Mouse (Mus musculus): Measurements from ENCODE around the gene Vps4b.

The Vps4b gene

DNA sequence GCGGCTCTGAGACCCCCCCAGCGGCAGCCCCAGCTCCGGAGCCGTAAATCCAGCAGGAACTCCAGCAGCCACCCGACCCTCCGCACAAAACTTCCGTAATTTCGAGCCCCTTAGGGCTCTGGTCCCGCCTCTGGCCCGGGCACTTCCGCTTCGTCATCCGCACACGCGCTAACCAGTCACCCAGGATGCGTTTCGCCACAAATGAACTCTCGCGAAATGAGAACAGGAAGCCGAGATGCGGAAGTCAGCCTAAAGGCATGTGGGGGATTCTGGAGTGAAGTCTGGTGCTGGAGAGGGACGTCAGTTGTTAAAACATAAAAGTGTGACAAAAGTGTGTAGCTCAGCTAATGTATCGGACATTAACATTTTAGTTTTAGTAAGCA is at the start of gene Vps4b:
Gene Vps4b, minus strand, starts transcription at position 187 of the 383 bp plus-strand sequence.
- in situ Hi-C loops (cut with MseI, MboI), result no loop called here

DNA sequence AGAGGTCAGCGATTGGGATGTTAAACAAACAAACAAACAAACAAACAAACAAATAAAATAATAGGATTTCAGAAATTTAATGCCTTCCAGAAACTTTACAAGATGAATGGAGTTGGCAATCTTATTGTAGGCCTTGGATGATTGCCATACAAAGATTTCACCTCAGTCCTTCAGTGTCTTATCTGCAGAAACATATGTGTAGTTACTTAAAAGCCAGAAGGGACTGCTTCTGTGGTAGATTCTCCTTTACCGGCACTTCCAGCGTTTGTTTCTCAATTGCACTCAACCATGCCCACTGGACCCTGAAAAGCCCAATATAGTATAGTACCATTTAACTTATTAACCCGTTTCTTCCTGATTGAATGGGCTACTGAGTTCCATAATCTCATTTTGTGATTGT is 32.3 kb upstream of the Vps4b start:
- in situ Hi-C loops (cut with MseI, MboI), result no loop called here

DNA sequence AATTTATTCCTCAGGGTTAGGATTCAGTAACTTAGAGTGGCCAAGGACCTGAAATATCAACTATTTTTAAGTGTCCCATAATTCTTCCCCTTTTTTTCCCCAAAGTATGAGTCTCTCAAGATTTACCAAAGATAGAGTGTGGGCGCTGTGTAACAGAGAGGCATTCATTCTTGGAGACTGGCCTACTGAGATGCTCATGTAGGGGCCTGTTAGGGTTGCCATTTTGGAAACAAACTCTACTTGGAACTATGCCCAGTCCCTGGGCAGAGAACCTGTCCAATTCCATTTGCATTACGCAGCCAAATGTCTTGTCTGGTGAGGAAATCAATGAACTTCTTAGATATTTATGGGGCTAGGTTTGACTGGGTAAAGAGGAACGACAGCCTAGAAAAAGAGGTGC is 25.8 kb upstream of the Vps4b start:
- in situ Hi-C loops (cut with MseI, MboI), result no loop called here

- in situ Hi-C loops (cut with MseI, MboI), result no loop called here
Measured at GRCm38 (mm10) chr1:106818323-106818722, 21.8 kb upstream of the Vps4b start.

GRCm38 (mm10) chr1:106816766-106817165 is 20.2 kb upstream of the Vps4b start:
- in situ Hi-C loops (cut with MseI, MboI), result no loop called here

DNA sequence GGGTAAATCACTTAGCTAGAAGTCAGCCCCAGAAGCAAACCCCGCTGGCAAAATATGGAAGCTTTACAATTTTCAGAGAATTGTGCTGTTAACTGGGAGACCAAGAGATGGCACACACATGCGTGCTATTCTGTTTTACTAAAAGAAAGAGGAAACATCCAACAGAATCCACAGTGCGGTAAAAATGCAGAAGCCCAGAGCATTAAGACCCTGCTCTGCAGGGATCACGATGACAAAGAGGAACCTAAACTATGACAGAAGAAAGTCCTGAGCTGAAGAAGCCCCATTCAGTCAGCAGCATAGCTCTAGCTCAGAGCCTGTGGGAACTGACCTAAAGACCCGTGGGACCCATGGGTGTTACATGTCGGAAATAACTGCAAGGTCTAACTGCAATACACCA is 18.7 kb upstream of the Vps4b start:
- in situ Hi-C loops (cut with MseI, MboI), result no loop called here

- in situ Hi-C loops (cut with MseI, MboI), result no loop called here
Measured at GRCm38 (mm10) chr1:106814864-106815263, 18.3 kb upstream of the Vps4b start.

- in situ Hi-C loops (cut with MseI, MboI), result no loop called here
Measured at GRCm38 (mm10) chr1:106799931-106800330, 3.4 kb upstream of the Vps4b start.

GRCm38 (mm10) chr1:106799406-106799805 is 2.9 kb upstream of the Vps4b start:
- in situ Hi-C loops (cut with MseI, MboI), result no loop called here

DNA sequence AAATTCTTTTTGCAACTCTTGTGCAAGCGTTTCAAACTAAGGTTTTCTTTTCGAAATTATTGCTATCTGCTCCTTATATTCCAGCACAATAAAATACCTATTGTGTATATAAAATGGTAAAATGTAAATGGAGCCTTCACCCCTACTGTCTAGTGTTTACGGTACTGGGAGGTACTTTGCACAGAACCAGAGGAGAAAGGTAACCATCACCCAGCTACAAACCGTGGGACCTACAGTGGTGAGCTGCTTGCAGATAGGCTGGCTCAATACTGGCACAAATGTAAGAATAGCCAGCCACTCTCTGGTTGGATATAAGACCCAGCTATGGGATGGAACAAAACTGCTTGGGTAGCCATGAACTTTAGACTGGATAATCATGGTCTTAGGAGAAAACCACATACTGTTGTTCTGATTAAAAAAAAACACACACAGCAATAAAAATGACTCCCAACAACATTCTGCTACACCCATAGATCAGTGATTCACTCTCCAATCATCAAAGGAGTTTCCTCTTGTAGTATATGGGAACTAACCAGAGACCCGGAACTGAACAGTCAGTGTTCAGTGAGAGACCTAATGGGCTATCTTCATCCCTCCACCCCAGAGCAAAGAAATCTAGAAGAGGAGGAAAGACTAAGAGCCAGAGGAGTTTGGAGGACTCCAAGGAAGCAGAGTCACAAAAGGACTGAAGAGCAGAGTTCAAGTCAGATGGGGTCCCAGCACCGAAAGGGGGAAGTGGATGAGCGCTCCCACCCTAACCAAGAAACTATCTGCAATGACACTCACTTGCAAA is 655 bp upstream of the Vps4b start:
- in situ Hi-C loops (cut with MseI, MboI), result no loop called here

- in situ Hi-C loops (cut with MseI, MboI), result no loop called here
Measured at GRCm38 (mm10) chr1:106795634-106796541, 640 bp downstream of the Vps4b start.

DNA sequence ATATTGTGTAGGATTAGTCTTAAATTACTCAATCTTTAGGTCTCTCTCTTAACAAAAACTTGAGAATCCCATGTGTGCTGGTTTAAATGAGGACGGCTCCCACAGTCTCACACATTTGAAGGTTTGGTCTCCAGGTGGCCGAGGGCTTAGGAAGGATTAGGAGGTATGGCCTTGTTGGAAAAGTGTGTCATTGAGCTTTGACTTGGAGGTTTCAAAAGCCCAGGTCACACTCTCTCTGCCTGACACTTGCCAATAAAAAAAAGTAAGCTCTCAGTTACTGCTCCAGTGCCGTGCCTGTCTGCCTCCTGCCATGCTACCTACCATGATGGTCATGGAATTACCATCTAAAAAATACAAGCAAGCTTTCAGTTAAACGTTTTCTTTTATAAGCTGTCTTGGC is 21.6 kb downstream of the Vps4b start:
- in situ Hi-C loops (cut with MseI, MboI), result no loop called here

- in situ Hi-C loops (cut with MseI, MboI), result no loop called here
Measured at GRCm38 (mm10) chr1:106774092-106774491, 22.4 kb downstream of the Vps4b start.

GRCm38 (mm10) chr1:106768773-106769172 is 27.8 kb downstream of the Vps4b start:
- in situ Hi-C loops (cut with MseI, MboI), result no loop called here

DNA sequence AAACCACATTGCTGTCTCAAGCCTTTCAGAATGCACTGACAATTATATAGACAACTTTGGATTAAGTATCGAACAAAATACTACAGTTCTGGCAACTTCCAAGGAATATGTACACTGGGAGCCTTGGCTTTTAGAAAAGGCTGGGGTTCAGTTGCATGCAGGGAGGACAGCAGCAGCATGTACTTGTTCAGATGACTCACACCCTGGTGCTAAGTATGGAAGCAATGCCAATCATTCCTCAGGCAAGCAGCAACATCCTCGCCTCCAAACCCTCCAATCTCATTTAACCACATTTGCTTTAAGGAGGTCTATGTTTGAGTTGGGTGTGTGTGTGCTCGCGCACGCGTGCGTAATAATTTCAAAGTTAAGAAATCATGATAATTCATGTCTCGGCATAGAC is 30.8 kb downstream of the Vps4b start:
- in situ Hi-C loops (cut with MseI, MboI), result no loop called here

- in situ Hi-C loops (cut with MseI, MboI), result no loop called here
Measured at GRCm38 (mm10) chr1:106764846-106765245, 31.7 kb downstream of the Vps4b start.

DNA sequence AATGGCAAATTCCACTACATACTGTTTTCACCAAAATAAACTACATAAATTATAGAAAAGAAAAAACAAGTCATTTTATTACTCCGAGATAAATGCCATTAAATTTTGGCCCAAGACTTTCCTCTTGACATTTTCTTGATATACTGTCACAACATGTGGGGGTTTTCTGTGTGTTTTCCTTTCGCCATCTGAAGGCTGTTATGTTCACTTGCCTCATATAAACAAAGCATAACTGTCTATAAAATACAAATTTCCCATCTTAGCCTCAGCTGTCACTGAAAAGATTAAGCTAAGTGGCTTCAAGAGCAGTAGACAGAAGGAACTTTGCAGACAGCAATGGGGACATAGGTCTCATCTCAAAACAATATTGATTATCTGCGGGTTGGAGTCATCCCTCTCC is 32.2 kb downstream of the Vps4b start:
- in situ Hi-C loops (cut with MseI, MboI), result no loop called here

DNA sequence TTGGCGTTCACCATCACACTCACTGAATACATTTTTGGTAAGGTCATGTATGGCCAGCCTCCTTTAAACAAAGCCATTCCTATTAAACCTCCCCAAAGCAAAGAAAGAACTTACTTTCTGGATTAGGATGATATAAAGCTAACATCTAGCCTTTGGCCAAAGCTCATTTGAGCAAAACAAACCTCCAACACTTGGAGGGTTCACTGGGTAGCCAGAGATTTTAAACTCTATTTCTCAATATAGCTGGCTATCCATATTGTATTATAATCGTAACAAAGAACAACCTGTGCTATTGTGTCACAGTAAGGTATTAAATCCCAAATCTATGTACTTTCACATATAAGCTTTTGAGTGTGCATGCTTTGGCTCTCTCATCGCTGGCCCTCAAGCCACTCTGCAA is 35.8 kb downstream of the Vps4b start:
- in situ Hi-C loops (cut with MseI, MboI), result no loop called here

- in situ Hi-C loops (cut with MseI, MboI), result no loop called here
Measured at GRCm38 (mm10) chr1:106759572-106760435, 36.7 kb downstream of the Vps4b start, which contains the start of gene Kdsr. Gene Kdsr, minus strand, starts transcription at chr1:106759727.

DNA sequence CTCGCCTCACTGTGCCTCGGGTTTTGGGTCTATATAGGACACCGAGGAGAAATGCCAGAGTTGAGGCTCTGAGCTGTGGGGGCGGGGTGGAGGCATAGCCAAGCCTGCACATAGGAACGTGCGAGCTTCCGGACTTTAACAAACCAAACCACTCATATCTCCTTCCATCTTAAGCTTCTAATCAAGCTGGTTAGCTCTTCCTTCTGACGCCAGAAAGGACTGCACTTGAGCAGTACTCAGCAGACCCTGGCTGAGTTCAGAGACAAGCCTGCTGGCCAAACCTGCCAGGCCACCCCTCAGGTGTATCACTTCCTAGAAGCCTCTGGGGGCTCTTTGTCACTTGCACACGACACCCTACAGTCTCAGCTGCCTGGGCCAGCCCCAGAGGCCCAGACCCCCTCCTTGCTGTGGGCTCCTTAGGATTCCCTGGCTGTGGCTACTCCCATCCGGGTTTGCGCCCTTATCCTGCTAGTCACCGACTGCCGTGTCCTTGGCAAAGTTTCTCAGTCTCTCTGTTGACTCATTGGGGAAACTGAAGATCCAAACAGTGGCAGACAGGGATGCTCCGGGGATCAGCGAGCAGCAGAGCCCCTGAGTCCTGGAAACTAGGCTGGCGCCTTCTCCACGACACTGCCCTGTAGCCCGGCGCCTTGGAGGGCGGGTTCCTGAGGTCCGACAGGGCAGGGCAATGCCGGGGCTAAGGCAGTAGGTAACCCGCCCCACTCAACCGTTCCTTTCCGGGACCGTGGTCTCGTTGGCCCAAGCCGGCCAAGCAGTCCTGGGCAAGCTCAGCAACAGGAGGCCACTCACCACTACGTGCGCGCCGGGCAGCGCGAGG is 37.6 kb downstream of the Vps4b start:
- in situ Hi-C loops (cut with MseI, MboI), result no loop called here

DNA sequence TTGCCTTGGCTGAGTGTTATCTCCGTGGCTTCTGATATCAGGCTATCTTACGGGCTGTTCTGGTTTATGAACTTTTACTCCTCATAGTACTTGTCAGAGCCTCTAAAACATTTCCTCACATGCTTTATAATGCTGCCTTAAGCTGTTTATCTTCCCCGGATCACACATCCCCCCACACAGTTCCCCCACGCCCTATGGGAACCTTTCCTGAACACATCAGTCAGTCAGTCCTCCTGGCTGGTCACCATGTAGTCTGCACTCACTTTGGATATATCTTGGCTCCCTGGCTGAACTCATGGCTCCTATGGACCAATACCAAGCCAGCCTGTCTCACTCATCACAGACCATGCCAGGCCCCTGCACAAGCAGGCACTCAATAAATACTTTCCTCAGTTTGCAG is 39.9 kb downstream of the Vps4b start:
- in situ Hi-C loops (cut with MseI, MboI), result no loop called here
